Mouse (Mus musculus) heart, embryonic 11.5 days (tissue): ENCODE results near the gene Rnf31. TPM values are rescaled to one million over a fixed set of nuclear protein-coding genes. Genes with fewer than 3 reads are reported as not detected.

Experiments used
- ATAC-seq: fragments of 200-750 bp; cut with Nextera tagmentation; replicated peaks from 2 replicates; pipeline ENCODE4 v1.8.0; 2017; ENCODE audit warnings: moderate library complexity; ENCODE audit not compliant: insufficient number of reproducible peaks, low FRiP score, low TSS enrichment
- H3K27ac ChIP-seq: fragments of 300-500 bp; sonication (generic); 2 replicates; pipeline ENCODE4 v1.5.1; 2014; ENCODE audit warnings: mild to moderate bottlenecking, low read depth, low read length
- H3K27me3 ChIP-seq: fragments of 300-500 bp; sonication (generic); 2 replicates; pipeline ENCODE4 v1.6.1; 2014; ENCODE audit warnings: mild to moderate bottlenecking, low read length, mixed read lengths; ENCODE audit not compliant: control insufficient read depth, insufficient read depth
- H3K36me3 ChIP-seq: fragments of 300-500 bp; sonication (generic); 2 replicates; pipeline ENCODE4 v1.6.1; 2014; ENCODE audit warnings: mild to moderate bottlenecking, low read length, moderate library complexity, mixed read lengths; ENCODE audit not compliant: control insufficient read depth, insufficient read depth
- H3K4me1 ChIP-seq: fragments of 300-500 bp; sonication (generic); 2 replicates; pipeline ENCODE4 v1.6.1; 2014; ENCODE audit warnings: low read length; ENCODE audit not compliant: control insufficient read depth, insufficient read depth
- H3K4me2 ChIP-seq: fragments of 300-500 bp; sonication (generic); 2 replicates; pipeline ENCODE4 v1.6.1; 2014; ENCODE audit warnings: mild to moderate bottlenecking, moderate library complexity
- H3K4me3 ChIP-seq: fragments of 300-500 bp; sonication (generic); 2 replicates; pipeline ENCODE4 v1.5.1; 2014; ENCODE audit warnings: low read depth, low read length
- H3K9ac ChIP-seq: fragments of 300-500 bp; sonication (generic); 2 replicates; pipeline ENCODE4 v1.6.1; 2014; ENCODE audit warnings: mild to moderate bottlenecking, low read depth, low read length, moderate library complexity
- H3K9me3 ChIP-seq: fragments of 300-500 bp; sonication (generic); replicated peaks from 2 replicates; pipeline ENCODE4 v1.6.1; 2016; ENCODE audit warnings: low read length; ENCODE audit not compliant: control insufficient read depth
- WGBS: fragments of 180-500 bp; shearing (Covaris S2); extraction: QIAGEN DNeasy Blood & Tissue Kit; methylation state at CpG from one replicate; pipeline ENCODE4 v1.1.7; 2014; ENCODE audit not compliant: insufficient replicate concordance; 5-methylcytosine and 5-hydroxymethylcytosine counted together
- polyA plus RNA-seq: library from polyadenylated mRNA; unstranded; fragments of >200 nt; fragmentation: Nextera tagmentation; extraction: Ambion mirVana; gene quantifications from 2 replicates; pipeline ENCODE4 v1.2.1, GENCODE M21; 2014

Gene Rnf31
- polyA plus RNA-seq, 1 experiment from 2014 or later, result 13.0 TPM

- ATAC-seq, result no peak
- no peak overlapping the region for H3K4me2 ChIP-seq
- H3K27me3 ChIP-seq, result no peaks in the 10 kb centered on the region
- H3K4me3 ChIP-seq, result no peak overlapping the region
- H3K36me3 ChIP-seq, result peaks cover 51% of the 10 kb centered on the region
- no peak overlapping the region for H3K9ac ChIP-seq
- H3K9me3 ChIP-seq, result no peaks in the 10 kb centered on the region
- 90% methylated on average over 27 of the region's 27 CpGs for WGBS
- H3K27ac ChIP-seq, result no peak overlapping the region
- H3K4me1 ChIP-seq, result 0 out of 2 replicates have a peak, but pooled peaks cover 4% of the 10 kb centered on the region
These were observed 36.7 kb downstream of the Rnf31 start for GRCm38 (mm10) chr14:55628077-55628827.

GRCm38 (mm10) chr14:55629312-55629711, 37.8 kb downstream of the Rnf31 start:
- H3K9ac ChIP-seq, result no peak overlapping the region
- 0 out of 2 replicates have a peak, but pooled peaks cover 4% of the 10 kb centered on the region for H3K4me1 ChIP-seq
- no peak overlapping the region for H3K4me3 ChIP-seq
- H3K9me3 ChIP-seq, result no peaks in the 10 kb centered on the region
- H3K36me3 ChIP-seq, result peaks cover 58% of the 10 kb centered on the region
- no peaks in the 10 kb centered on the region for H3K27me3 ChIP-seq
- 52% methylated on average over 5 of the region's 5 CpGs for WGBS
- H3K27ac ChIP-seq, result no peak overlapping the region
- no peak for ATAC-seq
- no peak overlapping the region for H3K4me2 ChIP-seq

GRCm38 (mm10) chr14:55634874-55635522, 43.5 kb downstream of the Rnf31 start:
- whole genome bisulfite sequencing, result 2% methylated on average over 23 of the region's 23 CpGs
- Histone ChIP-seq H3K9me3 (no peaks in the 10 kb centered on the region), H3K27me3 (no peaks in the 10 kb centered on the region), H3K9ac (peak overlapping the region; percentile 76), H3K27ac (no peak overlapping the region), H3K4me3 (peak overlapping the region; percentile 65), H3K4me2 (peak overlapping the region; percentile 78), H3K4me1 (peaks cover 3% of the 10 kb centered on the region; the same call in 1 of the 2 replicates), H3K36me3 (peaks cover 42% of the 10 kb centered on the region)
- ATAC-seq, result peak; percentile 59

GRCm38 (mm10) chr14:55635523-55636007, 44.1 kb downstream of the Rnf31 start, which contains the start of gene Ipo4:
Ipo4 (minus strand) TSS chr14:55635957.
- H3K4me2 ChIP-seq, result peak within 1 kb of the TSS; percentile 78
- no peaks in the 10 kb centered on the region for H3K9me3 ChIP-seq
- H3K27ac ChIP-seq, result no peak within 1 kb of the TSS
- H3K4me1 ChIP-seq, result peaks cover 3% of the 10 kb centered on the region; the same call in 1 of the 2 replicates
- WGBS, result 1% methylated on average over 33 of the region's 33 CpGs
- peak within 1 kb of the TSS; percentile 76 for H3K9ac ChIP-seq
- H3K4me3 ChIP-seq, result peak within 1 kb of the TSS; percentile 65
- ATAC-seq, result peak; percentile 64
- no peaks in the 10 kb centered on the region for H3K27me3 ChIP-seq
- H3K36me3 ChIP-seq, result peaks cover 38% of the 10 kb centered on the region

GRCm38 (mm10) chr14:55637795-55638194, 46.3 kb downstream of the Rnf31 start, which contains the start of gene Gm49378:
Gm49378 (minus strand) TSS chr14:55637895.
- Histone ChIP-seq H3K9me3 (no peaks in the 10 kb centered on the region), H3K36me3 (peaks cover 34% of the 10 kb centered on the region), H3K4me2 (no peak within 1 kb of the TSS), H3K4me1 (peaks cover 9% of the 10 kb centered on the region), H3K9ac (no peak within 1 kb of the TSS), H3K4me3 (no peak within 1 kb of the TSS), H3K27me3 (no peaks in the 10 kb centered on the region), H3K27ac (no peak within 1 kb of the TSS)
- 92% methylated on average over 9 of the region's 9 CpGs for WGBS
- ATAC-seq, result no peak

GRCm38 (mm10) chr14:55640816-55641215, 49.3 kb downstream of the Rnf31 start:
- Histone ChIP-seq H3K4me1 (peaks cover 18% of the 10 kb centered on the region), H3K9me3 (no peaks in the 10 kb centered on the region), H3K27ac (no peak overlapping the region), H3K36me3 (peaks cover 23% of the 10 kb centered on the region), H3K4me3 (no peak overlapping the region), H3K4me2 (no peak overlapping the region), H3K27me3 (no peaks in the 10 kb centered on the region), H3K9ac (no peak overlapping the region)
- 96% methylated on average over 14 of the region's 14 CpGs for WGBS
- ATAC-seq, result no peak

- ATAC-seq, result no peak
- H3K27ac ChIP-seq, result no peak overlapping the region
- peaks cover 18% of the 10 kb centered on the region for H3K4me1 ChIP-seq
- H3K36me3 ChIP-seq, result peaks cover 23% of the 10 kb centered on the region
- WGBS, result 95% methylated on average over 13 of the region's 13 CpGs
- H3K4me2 ChIP-seq, result no peak overlapping the region
- H3K27me3 ChIP-seq, result no peaks in the 10 kb centered on the region
- H3K4me3 ChIP-seq, result no peak overlapping the region
- no peak overlapping the region for H3K9ac ChIP-seq
- no peaks in the 10 kb centered on the region for H3K9me3 ChIP-seq
These were observed 49.8 kb downstream of the Rnf31 start for GRCm38 (mm10) chr14:55641291-55641690.

- H3K4me2 ChIP-seq, result peak overlapping the region; percentile 91
- peak overlapping the region; percentile 95 for H3K27ac ChIP-seq
- H3K9ac ChIP-seq, result peak overlapping the region; percentile 97
- 20% methylated on average over 8 of the region's 8 CpGs for WGBS
- peaks cover 18% of the 10 kb centered on the region for H3K4me1 ChIP-seq
- peak overlapping the region; percentile 96 for H3K4me3 ChIP-seq
- ATAC-seq, result 0 out of 2 replicates have a peak, but pooled peaks have one; percentile 14
- H3K9me3 ChIP-seq, result no peaks in the 10 kb centered on the region
- no peaks in the 10 kb centered on the region for H3K27me3 ChIP-seq
- H3K36me3 ChIP-seq, result peaks cover 19% of the 10 kb centered on the region
These were observed 51.2 kb downstream of the Rnf31 start for GRCm38 (mm10) chr14:55642679-55643059.
